Mouse (Mus musculus) testis, adult 2 months (tissue): Measurements from ENCODE around the gene Nkx2-2.

Source experiments
- CTCF ChIP-seq: fragments of 200-500 bp; IDR thresholded peaks from 2 replicates; pipeline ENCODE4 v1.5.1; 2012; ENCODE audit warnings: low read depth, mild to moderate bottlenecking, inconsistent platforms, low read length, moderate library complexity; ENCODE audit not compliant: control insufficient read depth, insufficient read depth, insufficient replicate concordance
- POLR2A ChIP-seq: fragments of 200-500 bp; IDR thresholded peaks from 2 replicates; pipeline ENCODE4 v1.6.1; 2012; ENCODE audit warnings: low read depth, mild to moderate bottlenecking, inconsistent platforms, low read length, moderate library complexity; ENCODE audit not compliant: control insufficient read depth

GRCm38 (mm10) chr2:147231175-147231574, 37.1 kb upstream of the Nkx2-2 start:
- TF ChIP-seq CTCF (no peak), POLR2A (no peak)
